Mouse (Mus musculus) heart, embryonic 11.5 days (tissue): ENCODE data around the gene Sorcs3. TPM values are rescaled to one million over a fixed set of nuclear protein-coding genes. Genes with fewer than 3 reads are reported as not detected.

Source experiments
- ATAC-seq: fragments of 200-750 bp; cut with Nextera tagmentation; replicated peaks from 2 replicates; pipeline ENCODE4 v1.8.0; 2017; ENCODE audit warnings: moderate library complexity; ENCODE audit not compliant: insufficient number of reproducible peaks, low FRiP score, low TSS enrichment
- H3K27ac ChIP-seq: fragments of 300-500 bp; sonication (generic); 2 replicates; pipeline ENCODE4 v1.5.1; 2014; ENCODE audit warnings: mild to moderate bottlenecking, low read depth, low read length
- H3K27me3 ChIP-seq: fragments of 300-500 bp; sonication (generic); 2 replicates; pipeline ENCODE4 v1.6.1; 2014; ENCODE audit warnings: mild to moderate bottlenecking, low read length, mixed read lengths; ENCODE audit not compliant: control insufficient read depth, insufficient read depth
- H3K36me3 ChIP-seq: fragments of 300-500 bp; sonication (generic); 2 replicates; pipeline ENCODE4 v1.6.1; 2014; ENCODE audit warnings: mild to moderate bottlenecking, low read length, moderate library complexity, mixed read lengths; ENCODE audit not compliant: control insufficient read depth, insufficient read depth
- H3K4me1 ChIP-seq: fragments of 300-500 bp; sonication (generic); 2 replicates; pipeline ENCODE4 v1.6.1; 2014; ENCODE audit warnings: low read length; ENCODE audit not compliant: control insufficient read depth, insufficient read depth
- H3K4me2 ChIP-seq: fragments of 300-500 bp; sonication (generic); 2 replicates; pipeline ENCODE4 v1.6.1; 2014; ENCODE audit warnings: mild to moderate bottlenecking, moderate library complexity
- H3K4me3 ChIP-seq: fragments of 300-500 bp; sonication (generic); 2 replicates; pipeline ENCODE4 v1.5.1; 2014; ENCODE audit warnings: low read depth, low read length
- H3K9ac ChIP-seq: fragments of 300-500 bp; sonication (generic); 2 replicates; pipeline ENCODE4 v1.6.1; 2014; ENCODE audit warnings: mild to moderate bottlenecking, low read depth, low read length, moderate library complexity
- H3K9me3 ChIP-seq: fragments of 300-500 bp; sonication (generic); replicated peaks from 2 replicates; pipeline ENCODE4 v1.6.1; 2016; ENCODE audit warnings: low read length; ENCODE audit not compliant: control insufficient read depth
- WGBS: fragments of 180-500 bp; shearing (Covaris S2); extraction: QIAGEN DNeasy Blood & Tissue Kit; methylation state at CpG from one replicate; pipeline ENCODE4 v1.1.7; 2014; ENCODE audit not compliant: insufficient replicate concordance; 5-methylcytosine and 5-hydroxymethylcytosine counted together
- polyA plus RNA-seq: library from polyadenylated mRNA; unstranded; fragments of >200 nt; fragmentation: Nextera tagmentation; extraction: Ambion mirVana; gene quantifications from 2 replicates; pipeline ENCODE4 v1.2.1, GENCODE M21; 2014

Sorcs3 gene
- polyA plus RNA-seq, 1 experiment from 2014 or later, result 0.44 TPM

- Histone ChIP-seq H3K9ac (no peak overlapping the region), H3K4me1 (no peaks in the 10 kb centered on the region), H3K4me3 (no peak overlapping the region), H3K4me2 (no peak overlapping the region), H3K9me3 (no peaks in the 10 kb centered on the region), H3K27ac (no peak overlapping the region), H3K27me3 (no peaks in the 10 kb centered on the region), H3K36me3 (no peaks in the 10 kb centered on the region)
- ATAC-seq, result no peak
- WGBS, result 69% methylated on average over 6 of the region's 6 CpGs
These were observed 598.7 kb downstream of the Sorcs3 start for GRCm38 (mm10) chr19:48804546-48804945.

- Histone ChIP-seq H3K4me3 (no peak overlapping the region), H3K36me3 (no peaks in the 10 kb centered on the region), H3K4me2 (no peak overlapping the region), H3K9ac (no peak overlapping the region), H3K9me3 (no peaks in the 10 kb centered on the region), H3K27me3 (no peaks in the 10 kb centered on the region), H3K4me1 (no peaks in the 10 kb centered on the region), H3K27ac (no peak overlapping the region)
- no peak for ATAC-seq
- 71% methylated on average over 3 of the region's 3 CpGs for WGBS
These were observed 605.7 kb downstream of the Sorcs3 start for GRCm38 (mm10) chr19:48811541-48811940.

- Histone ChIP-seq H3K27ac (no peak overlapping the region), H3K4me3 (no peak overlapping the region), H3K9me3 (no peaks in the 10 kb centered on the region), H3K36me3 (no peaks in the 10 kb centered on the region), H3K4me1 (no peaks in the 10 kb centered on the region), H3K27me3 (no peaks in the 10 kb centered on the region), H3K9ac (no peak overlapping the region), H3K4me2 (no peak overlapping the region)
- no peak for ATAC-seq
- 87% methylated on average over 4 of the region's 4 CpGs for WGBS
These were observed 608.0 kb downstream of the Sorcs3 start for GRCm38 (mm10) chr19:48813823-48814222.

- no peaks in the 10 kb centered on the region for H3K36me3 ChIP-seq
- H3K4me3 ChIP-seq, result no peak overlapping the region
- no peak overlapping the region for H3K4me2 ChIP-seq
- no peaks in the 10 kb centered on the region for H3K4me1 ChIP-seq
- 93% methylated on average over 3 of the region's 3 CpGs for WGBS
- H3K27ac ChIP-seq, result no peak overlapping the region
- H3K9me3 ChIP-seq, result no peaks in the 10 kb centered on the region
- no peaks in the 10 kb centered on the region for H3K27me3 ChIP-seq
- no peak for ATAC-seq
- H3K9ac ChIP-seq, result no peak overlapping the region
These were observed 609.2 kb downstream of the Sorcs3 start for GRCm38 (mm10) chr19:48815064-48815463.

- Histone ChIP-seq H3K4me3 (no peak overlapping the region), H3K4me1 (no peaks in the 10 kb centered on the region), H3K4me2 (no peak overlapping the region), H3K27me3 (no peaks in the 10 kb centered on the region), H3K9me3 (no peaks in the 10 kb centered on the region), H3K27ac (no peak overlapping the region), H3K9ac (no peak overlapping the region), H3K36me3 (no peaks in the 10 kb centered on the region)
- ATAC-seq, result no peak
- 62% methylated on average over 5 of the region's 5 CpGs for WGBS
These were observed 614.9 kb downstream of the Sorcs3 start for GRCm38 (mm10) chr19:48820493-48821282.

- Histone ChIP-seq H3K4me3 (no peak overlapping the region), H3K27ac (no peak overlapping the region), H3K36me3 (no peaks in the 10 kb centered on the region), H3K9me3 (no peaks in the 10 kb centered on the region), H3K9ac (no peak overlapping the region), H3K4me1 (no peaks in the 10 kb centered on the region), H3K4me2 (no peak overlapping the region), H3K27me3 (no peaks in the 10 kb centered on the region)
- ATAC-seq, result no peak
- 77% methylated on average over 3 of the region's 3 CpGs for WGBS
These were observed 615.5 kb downstream of the Sorcs3 start for GRCm38 (mm10) chr19:48821283-48821715.

GRCm38 (mm10) chr19:48834342-48834741 is 628.5 kb downstream of the Sorcs3 start:
- Histone ChIP-seq H3K4me1 (no peaks in the 10 kb centered on the region), H3K27me3 (no peaks in the 10 kb centered on the region), H3K4me2 (no peak overlapping the region), H3K9me3 (no peaks in the 10 kb centered on the region), H3K9ac (no peak overlapping the region), H3K36me3 (no peaks in the 10 kb centered on the region), H3K27ac (no peak overlapping the region), H3K4me3 (no peak overlapping the region)
- no peak for ATAC-seq
- 79% methylated on average over 3 of the region's 3 CpGs for WGBS

- Histone ChIP-seq H3K4me2 (no peak overlapping the region), H3K9me3 (no peaks in the 10 kb centered on the region), H3K9ac (no peak overlapping the region), H3K36me3 (no peaks in the 10 kb centered on the region), H3K4me1 (no peaks in the 10 kb centered on the region), H3K27me3 (no peaks in the 10 kb centered on the region), H3K4me3 (no peak overlapping the region), H3K27ac (no peak overlapping the region)
- ATAC-seq, result no peak
- 65% methylated on average over 4 of the region's 4 CpGs for WGBS
These were observed 633.6 kb downstream of the Sorcs3 start for GRCm38 (mm10) chr19:48839418-48839817.

GRCm38 (mm10) chr19:48847700-48848099 is 641.9 kb downstream of the Sorcs3 start:
- H3K9me3 ChIP-seq, result no peaks in the 10 kb centered on the region
- WGBS, result 84% methylated on average over 3 of the region's 3 CpGs
- H3K27me3 ChIP-seq, result no peaks in the 10 kb centered on the region
- H3K36me3 ChIP-seq, result no peaks in the 10 kb centered on the region
- no peak for ATAC-seq
- no peaks in the 10 kb centered on the region for H3K4me1 ChIP-seq
- H3K27ac ChIP-seq, result no peak overlapping the region
- H3K4me3 ChIP-seq, result no peak overlapping the region
- no peak overlapping the region for H3K4me2 ChIP-seq
- H3K9ac ChIP-seq, result no peak overlapping the region
